Mouse (Mus musculus): ENCODE results near the gene Anxa5. TPM values are rescaled to one million over a fixed set of nuclear protein-coding genes. Genes with fewer than 3 reads are reported as not detected.

Anxa5 gene
- total and polyA plus RNA-seq, 3 experiments = 119 to 223 (median 131) TPM

DNA sequence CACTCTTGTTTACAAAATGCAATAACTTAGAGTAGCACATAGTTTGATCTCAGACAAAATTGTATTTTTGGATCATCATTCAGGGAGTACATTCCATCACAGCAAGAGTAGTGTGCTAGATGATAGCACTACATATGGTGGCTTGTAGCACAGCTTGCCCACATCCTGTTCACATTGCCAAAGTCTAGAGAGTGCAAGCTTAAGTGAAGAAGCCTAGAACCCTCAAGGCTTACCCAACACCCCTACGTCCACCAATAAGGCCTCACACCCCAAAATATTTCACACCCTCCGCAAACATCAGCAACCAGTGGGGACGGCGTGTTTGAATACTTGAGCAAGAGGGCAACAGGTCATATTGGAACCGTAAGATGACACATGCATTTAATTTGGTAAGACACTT is 68.7 kb downstream of the Anxa5 start:
- Histone ChIP-seq H3K27ac (peak overlapping the region; percentile 68), H3K36me3 (ENCODE audit: control insufficient read depth, insufficient read depth, low read length) (peaks cover 8% of the 10 kb centered on the region), H3K9ac (ENCODE audit: low read depth, low read length) (no peak overlapping the region), H3K79me2 (replicated peaks; ENCODE audit: control insufficient read depth, insufficient read depth, low read length) (no peaks in the 10 kb centered on the region), H3K27me3 (ENCODE audit: control insufficient read depth, insufficient read depth, low read length) (no peaks in the 10 kb centered on the region), H3K4me1 (ENCODE audit: control insufficient read depth, insufficient read depth, low read length) (no peaks in the 10 kb centered on the region; the same call in 1 of the 2 replicates), H3K4me3 (no peak overlapping the region)
- WGBS = 89% methylated on average over 5 of the region's 5 CpGs
- DNase-seq = no peak
- no peak for TF ChIP-seq EP300 (IDR thresholded peaks at IDR 0.05; ENCODE audit: insufficient read depth, low read depth, low read length)
- no peak for TF ChIP-seq POLR2A (IDR thresholded peaks at IDR 0.05; ENCODE audit: insufficient read depth, low read depth, low read length)
- TF ChIP-seq CTCF (IDR thresholded peaks at IDR 0.05) = no peak
- intact Hi-C loops (cut with DNase I) = no loop called here

DNA sequence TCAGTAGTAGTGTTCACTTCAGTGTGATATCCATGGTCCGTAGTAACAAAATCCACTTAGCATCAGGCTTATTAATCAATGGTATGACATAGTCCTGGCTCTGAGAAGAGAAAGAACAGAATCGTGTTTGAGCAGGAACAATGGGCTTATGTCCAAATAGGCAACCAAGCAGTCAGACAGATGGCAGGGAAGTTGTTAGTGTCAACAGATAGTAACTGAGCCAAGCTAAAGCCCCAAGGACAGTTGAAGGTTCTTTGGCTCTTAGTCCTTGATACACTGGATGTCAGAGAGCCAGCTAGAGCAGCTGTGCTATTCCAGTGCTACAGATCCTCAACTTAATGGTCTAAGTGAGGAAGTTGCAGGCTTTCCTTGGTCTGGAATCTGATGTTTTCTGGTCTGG is 69.4 kb downstream of the Anxa5 start:
- no peaks in the 10 kb centered on the region for H3K79me2 ChIP-seq (replicated peaks; ENCODE audit: control insufficient read depth, insufficient read depth, low read length)
- DNase-seq = peak in 1 of 2 experiments; percentile 59
- WGBS = 34% methylated on average over 2 of the region's 2 CpGs
- peak overlapping the region; percentile 68 for H3K27ac ChIP-seq
- H3K36me3 ChIP-seq (ENCODE audit: control insufficient read depth, insufficient read depth, low read length) = peaks cover 8% of the 10 kb centered on the region
- intact Hi-C loops (cut with DNase I) = no loop called here
- H3K4me3 ChIP-seq = no peak overlapping the region
- no peak overlapping the region for H3K9ac ChIP-seq (ENCODE audit: low read depth, low read length)
- H3K27me3 ChIP-seq (ENCODE audit: control insufficient read depth, insufficient read depth, low read length) = no peaks in the 10 kb centered on the region
- no peaks in the 10 kb centered on the region; the same call in 1 of the 2 replicates for H3K4me1 ChIP-seq (ENCODE audit: control insufficient read depth, insufficient read depth, low read length)
- TF ChIP-seq CTCF (IDR thresholded peaks at IDR 0.05) (no peak), POLR2A (IDR thresholded peaks at IDR 0.05; ENCODE audit: insufficient read depth, low read depth, low read length) (no peak), EP300 (IDR thresholded peaks at IDR 0.05; ENCODE audit: insufficient read depth, low read depth, low read length) (no peak)

DNA sequence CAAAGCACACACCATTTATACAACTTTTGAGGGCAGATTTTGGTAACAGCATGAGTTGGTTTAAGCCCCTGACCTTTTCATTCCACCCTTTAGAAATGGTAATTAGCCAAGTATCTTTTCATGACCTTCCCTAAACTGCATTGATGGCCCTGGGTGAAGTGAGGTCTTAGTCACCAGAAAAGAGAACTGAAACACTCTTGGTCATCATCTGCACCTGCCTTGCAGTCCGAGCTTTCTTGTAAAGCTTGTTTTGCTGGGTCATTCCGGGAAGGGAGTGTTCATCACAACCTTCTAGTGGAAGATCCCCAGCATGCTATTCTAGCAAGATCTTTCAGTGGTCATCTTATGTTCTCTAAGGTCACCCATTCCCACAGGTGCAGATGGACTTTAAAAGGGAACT is 73.8 kb downstream of the Anxa5 start:
- Histone ChIP-seq H3K4me1 (ENCODE audit: control insufficient read depth, insufficient read depth, low read length) (no peaks in the 10 kb centered on the region; the same call in 1 of the 2 replicates), H3K4me3 (no peak overlapping the region), H3K79me2 (replicated peaks; ENCODE audit: control insufficient read depth, insufficient read depth, low read length) (no peaks in the 10 kb centered on the region), H3K9ac (ENCODE audit: low read depth, low read length) (no peak overlapping the region), H3K36me3 (ENCODE audit: control insufficient read depth, insufficient read depth, low read length) (peaks cover 6% of the 10 kb centered on the region), H3K27ac (no peak overlapping the region), H3K27me3 (ENCODE audit: control insufficient read depth, insufficient read depth, low read length) (no peaks in the 10 kb centered on the region)
- TF ChIP-seq POLR2A (IDR thresholded peaks at IDR 0.05; ENCODE audit: insufficient read depth, low read depth, low read length) (no peak), CTCF (IDR thresholded peaks at IDR 0.05) (no peak), EP300 (IDR thresholded peaks at IDR 0.05; ENCODE audit: insufficient read depth, low read depth, low read length) (no peak)
- WGBS = 78% methylated on average over 2 of the region's 2 CpGs
- no peak for DNase-seq
- intact Hi-C loops (cut with DNase I) = no loop called here

DNA sequence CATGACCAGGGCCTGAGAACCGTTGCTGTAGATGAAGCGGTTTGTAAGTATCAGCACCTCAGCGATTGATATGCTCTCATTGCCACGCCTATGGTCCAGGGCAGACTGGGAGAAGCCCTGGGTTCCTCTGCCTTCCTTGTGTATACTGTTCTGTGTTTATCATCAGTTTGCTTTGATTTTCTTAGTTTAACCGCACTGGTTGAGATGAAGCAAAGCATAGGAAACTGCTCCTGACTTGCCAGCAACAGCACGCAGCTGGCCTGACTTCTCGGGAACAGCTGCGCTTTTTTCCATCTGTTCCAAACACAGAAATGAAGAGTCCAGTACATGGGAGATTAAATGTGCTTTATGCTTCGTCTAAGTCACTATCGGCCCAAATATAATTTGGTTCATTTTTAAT is 75.0 kb downstream of the Anxa5 start:
- peak; percentile 14 to 37 for DNase-seq
- no peak overlapping the region for H3K27ac ChIP-seq
- TF ChIP-seq CTCF (IDR thresholded peaks at IDR 0.05) (no peak), POLR2A (IDR thresholded peaks at IDR 0.05; ENCODE audit: insufficient read depth, low read depth, low read length) (no peak), EP300 (IDR thresholded peaks at IDR 0.05; ENCODE audit: insufficient read depth, low read depth, low read length) (no peak)
- H3K79me2 ChIP-seq (replicated peaks; ENCODE audit: control insufficient read depth, insufficient read depth, low read length) = no peaks in the 10 kb centered on the region
- no peaks in the 10 kb centered on the region for H3K36me3 ChIP-seq (ENCODE audit: control insufficient read depth, insufficient read depth, low read length)
- intact Hi-C loops (cut with DNase I) = no loop called here
- no peak overlapping the region for H3K4me3 ChIP-seq
- H3K4me1 ChIP-seq (ENCODE audit: control insufficient read depth, insufficient read depth, low read length) = no peaks in the 10 kb centered on the region
- WGBS = 72% methylated on average over 10 of the region's 10 CpGs
- H3K9ac ChIP-seq (ENCODE audit: low read depth, low read length) = no peak overlapping the region
- no peaks in the 10 kb centered on the region for H3K27me3 ChIP-seq (ENCODE audit: control insufficient read depth, insufficient read depth, low read length)

Small RNA genes within 50 kb of the gene (microRNA-seq; reads per million reads assigned to microRNA genes)
- 0.39 to 0.56 reads per million in 2 experiments for gene Mir7009

Other genes with a start within 250 kb of the Anxa5 start
- gene 1810062G17Rik, start within 50 bp of the Anxa5 start, total RNA-seq (2021) = not detected
- gene 1810062G17Rik, start within 50 bp of the Anxa5 start, polyA plus RNA-seq (2012; rRNA removed) = 0.70 and 0.96 TPM in 2 replicates
- not detected for gene Gm11549, start 45.9 kb upstream of the Anxa5 start, total RNA-seq (2021)
- not detected in 2 replicates for gene Gm11549, start 45.9 kb upstream of the Anxa5 start, polyA plus RNA-seq (2012; rRNA removed)
- 10 to 100 TPM; 15.6 to 16.4 TPM for gene Exosc9, start 76.7 kb upstream of the Anxa5 start, total RNA-seq (2021)
- gene Exosc9, start 76.7 kb upstream of the Anxa5 start, polyA plus RNA-seq (2012; rRNA removed) = 8.2 and 16.1 TPM in 2 replicates
- under 1 TPM; 0.63 to 0.66 TPM for gene Ccna2, start 96.3 kb upstream of the Anxa5 start, total RNA-seq (2021)
- 0.74 and 1.1 TPM in 2 replicates for gene Ccna2, start 96.3 kb upstream of the Anxa5 start, polyA plus RNA-seq (2012; rRNA removed)
- 1 to 10 TPM; 4.9 to 6.8 TPM for gene Bbs7, start 137.6 kb upstream of the Anxa5 start, total RNA-seq (2021)
- 1.6 and 3.9 TPM in 2 replicates for gene Bbs7, start 137.6 kb upstream of the Anxa5 start, polyA plus RNA-seq (2012; rRNA removed)
- gene Trpc3, start 214.3 kb upstream of the Anxa5 start, total RNA-seq (2021) = 1 to 10 TPM; 5.9 to 7.5 TPM
- gene Trpc3, start 214.3 kb upstream of the Anxa5 start, polyA plus RNA-seq (2012; rRNA removed) = 5.1 and 9.7 TPM in 2 replicates

Measured in heart, adult 2 months (tissue).